In the genomic region with DNA sequence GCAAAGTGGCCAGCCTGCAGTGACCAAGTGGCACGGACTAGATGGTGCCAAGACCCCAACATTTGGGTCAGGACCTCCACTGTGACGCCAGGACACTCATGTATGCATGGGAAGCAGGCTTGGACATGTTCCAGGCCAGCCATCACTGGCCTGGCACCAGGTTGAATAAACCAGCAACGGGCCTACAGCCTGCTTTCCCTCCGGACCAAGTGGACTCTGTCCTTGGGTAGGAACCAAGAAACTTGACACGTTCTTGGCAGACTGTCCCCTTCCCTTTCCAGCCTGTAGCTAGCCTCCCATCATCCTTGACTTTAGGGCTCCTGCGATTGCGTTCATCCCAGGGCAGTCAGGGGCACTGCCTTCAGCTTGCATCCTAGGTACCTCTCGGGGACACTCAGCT, we compare ENCODE assay signal across 10 mouse cellular contexts. TPM values are rescaled to one million over a fixed set of nuclear protein-coding genes. Genes with fewer than 3 reads are reported as not detected.
DNase-seq lines count a peak whose midpoint lies in the region; ATAC-seq and TF ChIP-seq lines count a peak whose summit lies in the region.
"Had no signal": no experiment of that assay in that cellular context is flagged by ENCODE, and none has a peak within 500 bp of the region (broad histone marks: within the 10 kb centered on the region; RNA-seq: fewer than 3 reads in every experiment).

No protein-coding gene starts in this region.

- no peaks in the 10 kb centered on the region for H3K36me3 ChIP-seq in hindbrain, postnatal 0 days (ENCODE audit: insufficient read depth, low read length)
- H3K36me3 ChIP-seq in hindbrain, embryonic 13.5 days, result no peaks in the 10 kb centered on the region
- H3K36me3 ChIP-seq in forebrain, embryonic 14.5 days (ENCODE audit: control insufficient read depth, insufficient read depth, low read length), result no peaks in the 10 kb centered on the region
- no peaks in the 10 kb centered on the region for H3K36me3 ChIP-seq in thymus, adult 2 months (ENCODE audit: control insufficient read depth, insufficient read depth, low read length)

- peak overlapping the region; percentile 4; the same call in 1 of the 2 replicates for H3K27ac ChIP-seq in hindbrain, postnatal 0 days
- H3K27ac ChIP-seq in hindbrain, embryonic 13.5 days, result no peak overlapping the region
- no peak overlapping the region for H3K27ac ChIP-seq in forebrain, embryonic 14.5 days (ENCODE audit: low read depth, low read length)
- no peak overlapping the region for H3K27ac ChIP-seq in thymus, adult 2 months (ENCODE audit: control insufficient read depth, insufficient read depth, low read length)

- no peaks in the 10 kb centered on the region for H3K9me3 ChIP-seq in hindbrain, postnatal 0 days (ENCODE audit: low read length)
- H3K9me3 ChIP-seq in hindbrain, embryonic 13.5 days, result no peaks in the 10 kb centered on the region
- no peaks in the 10 kb centered on the region for H3K9me3 ChIP-seq in forebrain, embryonic 14.5 days (replicated peaks; ENCODE audit: control insufficient read depth, low read length)

- TF ChIP-seq CTCF in hindbrain, postnatal 0 days (IDR thresholded peaks at IDR 0.05; ENCODE audit: low read depth), result no peak
- no peak for TF ChIP-seq CTCF in thymus, adult 2 months (IDR thresholded peaks at IDR 0.05; ENCODE audit: borderline replicate concordance, control insufficient read depth, extremely low read depth, insufficient read depth, low read length, poor library complexity)

- no peak for TF ChIP-seq POLR2A in thymus, adult 2 months (IDR thresholded peaks at IDR 0.05; ENCODE audit: control insufficient read depth, extremely low read depth, insufficient read depth, low read length, poor library complexity)

- H3K9ac ChIP-seq in hindbrain, postnatal 0 days (replicated peaks; ENCODE audit: low read length), result no peak overlapping the region
- H3K9ac ChIP-seq in hindbrain, embryonic 13.5 days, result no peak overlapping the region
- H3K9ac ChIP-seq in forebrain, embryonic 14.5 days (ENCODE audit: low read length), result no peak overlapping the region

- peak; percentile 51 for ATAC-seq in hindbrain, postnatal 0 days
- ATAC-seq in hindbrain, embryonic 13.5 days (ENCODE audit: low FRiP score), result no peak
- no peak for ATAC-seq in forebrain, embryonic 14.5 days

- no peaks in the 10 kb centered on the region for H3K27me3 ChIP-seq in hindbrain, postnatal 0 days (ENCODE audit: insufficient read depth, low read length)
- H3K27me3 ChIP-seq in hindbrain, embryonic 13.5 days, result no peaks in the 10 kb centered on the region
- H3K27me3 ChIP-seq in forebrain, embryonic 14.5 days (replicated peaks; ENCODE audit: control insufficient read depth, insufficient read depth, low read length), result no peaks in the 10 kb centered on the region
- no peaks in the 10 kb centered on the region for H3K27me3 ChIP-seq in thymus, adult 2 months (ENCODE audit: control insufficient read depth, insufficient read depth, low read length)

- intact Hi-C loops in heart, postnatal 14 days (cut with DNase I), result no loop called here

- no peak overlapping the region for H3K4me2 ChIP-seq in hindbrain, postnatal 0 days (ENCODE audit: low read depth, low read length)
- no peak overlapping the region for H3K4me2 ChIP-seq in hindbrain, embryonic 13.5 days
- H3K4me2 ChIP-seq in forebrain, embryonic 14.5 days (ENCODE audit: low read length), result no peak overlapping the region

- no peak overlapping the region for H3K4me3 ChIP-seq in hindbrain, postnatal 0 days (ENCODE audit: low read length)
- no peak overlapping the region for H3K4me3 ChIP-seq in hindbrain, embryonic 13.5 days
- no peak overlapping the region for H3K4me3 ChIP-seq in forebrain, embryonic 14.5 days (ENCODE audit: low read depth, low read length)
- H3K4me3 ChIP-seq in thymus, adult 2 months (ENCODE audit: control insufficient read depth, insufficient read depth, low read length), result no peak overlapping the region
- H3K4me3 ChIP-seq: myocyte had no signal

- DNase-seq in hindbrain, postnatal 0 days (ENCODE audit: low spot score), result peak; percentile 82
- peak; percentile 91 for DNase-seq in adrenal gland, postnatal 10 days
- peak; percentile 73 to 88 for DNase-seq in heart, postnatal 14 days
- peak; percentile 44 for DNase-seq in lung, postnatal 25 days (ENCODE audit: low spot score)
- no peak for DNase-seq in forebrain, embryonic 14.5 days (ENCODE audit: low spot score)
- no peak for DNase-seq in thymus, adult 2 months
- no peak for DNase-seq in urinary bladder, adult 2 months (ENCODE audit: low spot score)

- 48% methylated on average over 8 of the region's 8 CpGs for WGBS in hindbrain, postnatal 0 days
- 77% methylated on average over 8 of the region's 8 CpGs for WGBS in hindbrain, embryonic 13.5 days
- 87% methylated on average over 8 of the region's 8 CpGs for WGBS in forebrain, embryonic 14.5 days
- 92% methylated on average over 8 of the region's 8 CpGs for WGBS in thymus, adult 2 months

- peaks cover 5% of the 10 kb centered on the region; the same call in 1 of the 2 replicates for H3K4me1 ChIP-seq in hindbrain, postnatal 0 days (ENCODE audit: insufficient read depth, low read length)
- peaks cover 25% of the 10 kb centered on the region for H3K4me1 ChIP-seq in hindbrain, embryonic 13.5 days (replicated peaks)
- peaks cover 10% of the 10 kb centered on the region for H3K4me1 ChIP-seq in forebrain, embryonic 14.5 days (ENCODE audit: control insufficient read depth, insufficient read depth, low read length)
- peaks cover 6% of the 10 kb centered on the region; the same call in 1 of the 2 replicates for H3K4me1 ChIP-seq in thymus, adult 2 months (replicated peaks; ENCODE audit: control insufficient read depth, insufficient read depth, low read length)

RNA-seq across cellular contexts. Expression of a gene that starts 11.2 kb away (rescaled TPM):
- total RNA-seq in hindbrain, postnatal 0 days (2014; rRNA removed), result 486 and 650 TPM in 2 replicates
- polyA plus RNA-seq in hindbrain, postnatal 0 days (2015; fragmentation: Nextera tagmentation; extraction: Ambion mirVana), result 90.4 and 96.3 TPM in 2 replicates
- polyA plus RNA-seq in hindbrain, embryonic 13.5 days (2015; fragmentation: Nextera tagmentation; extraction: Ambion mirVana), result 79.2 and 94.3 TPM in 2 replicates
- 100 to 1,000 TPM; 149 to 185 TPM for total RNA-seq in adrenal gland, postnatal 10 days (2021)
- total RNA-seq in heart, postnatal 14 days (2021), result 100 to 1,000 TPM; 159 to 162 TPM
- polyA plus RNA-seq in forebrain, embryonic 14.5 days (2014; fragmentation: Nextera tagmentation; extraction: Ambion mirVana), result 87.2 and 94.0 TPM in 2 replicates
- polyA plus RNA-seq in thymus, adult 2 months (2012; rRNA removed), result 540 and 792 TPM in 2 replicates
- 132 and 153 TPM in 2 replicates for polyA plus RNA-seq in urinary bladder, adult 2 months (2012; rRNA removed)

RNA-seq across cellular contexts. Expression of a gene that starts 14.5 kb away (rescaled TPM):
- 301 and 453 TPM in 2 replicates for total RNA-seq in hindbrain, postnatal 0 days (2014; rRNA removed)
- 188 and 190 TPM in 2 replicates for polyA plus RNA-seq in hindbrain, postnatal 0 days (2015; fragmentation: Nextera tagmentation; extraction: Ambion mirVana)
- 191 and 193 TPM in 2 replicates for polyA plus RNA-seq in hindbrain, embryonic 13.5 days (2015; fragmentation: Nextera tagmentation; extraction: Ambion mirVana)
- 10 to 100 TPM; 91.5 to 94.7 TPM for total RNA-seq in adrenal gland, postnatal 10 days (2021)
- total RNA-seq in heart, postnatal 14 days (2021), result 10 to 100 TPM; 75.0 to 76.5 TPM
- 200 and 220 TPM in 2 replicates for polyA plus RNA-seq in forebrain, embryonic 14.5 days (2014; fragmentation: Nextera tagmentation; extraction: Ambion mirVana)
- polyA plus RNA-seq in thymus, adult 2 months (2012; rRNA removed), result 192 and 199 TPM in 2 replicates
- polyA plus RNA-seq in urinary bladder, adult 2 months (2012; rRNA removed), result 97.8 and 99.4 TPM in 2 replicates

RNA-seq across cellular contexts. Expression of a gene that starts 15.7 kb away (rescaled TPM):
- 0.05 and 0.18 TPM in 2 replicates for total RNA-seq in hindbrain, postnatal 0 days (2014; rRNA removed)
- 0.05 and 0.08 TPM in 2 replicates for polyA plus RNA-seq in hindbrain, postnatal 0 days (2015; fragmentation: Nextera tagmentation; extraction: Ambion mirVana)
- polyA plus RNA-seq in hindbrain, embryonic 13.5 days (2015; fragmentation: Nextera tagmentation; extraction: Ambion mirVana), result 0.04 and 0.09 TPM in 2 replicates
- under 1 TPM; 0.15 to 0.30 TPM for total RNA-seq in adrenal gland, postnatal 10 days (2021)
- under 1 TPM; 0.10 to 0.12 TPM for total RNA-seq in heart, postnatal 14 days (2021)
- polyA plus RNA-seq in forebrain, embryonic 14.5 days (2014; fragmentation: Nextera tagmentation; extraction: Ambion mirVana), result 0.06 and 0.10 TPM in 2 replicates
- polyA plus RNA-seq in thymus, adult 2 months (2012; rRNA removed), result 0.19 and 0.28 TPM in 2 replicates
- polyA plus RNA-seq in urinary bladder, adult 2 months (2012; rRNA removed), result not detected in 2 replicates

RNA-seq across cellular contexts. Expression of a gene that starts 27.4 kb away (rescaled TPM):
- 65.7 and 68.4 TPM in 2 replicates for total RNA-seq in hindbrain, postnatal 0 days (2014; rRNA removed)
- polyA plus RNA-seq in hindbrain, postnatal 0 days (2015; fragmentation: Nextera tagmentation; extraction: Ambion mirVana), result 44.2 and 56.5 TPM in 2 replicates
- polyA plus RNA-seq in hindbrain, embryonic 13.5 days (2015; fragmentation: Nextera tagmentation; extraction: Ambion mirVana), result 103 and 105 TPM in 2 replicates
- 10 to 100 TPM; 65.7 to 80.6 TPM for total RNA-seq in adrenal gland, postnatal 10 days (2021)
- 10 to 100 TPM; 38.4 to 46.8 TPM for total RNA-seq in heart, postnatal 14 days (2021)
- polyA plus RNA-seq in forebrain, embryonic 14.5 days (2014; fragmentation: Nextera tagmentation; extraction: Ambion mirVana), result 85.7 and 101 TPM in 2 replicates
- polyA plus RNA-seq in thymus, adult 2 months (2012; rRNA removed), result 40.7 and 41.9 TPM in 2 replicates
- 19.2 and 20.6 TPM in 2 replicates for polyA plus RNA-seq in urinary bladder, adult 2 months (2012; rRNA removed)

RNA-seq across cellular contexts. Expression of a gene that starts 30.8 kb away (rescaled TPM):
- total RNA-seq in hindbrain, postnatal 0 days (2014; rRNA removed), result not detected in 2 replicates
- not detected in 2 replicates for polyA plus RNA-seq in hindbrain, postnatal 0 days (2015; fragmentation: Nextera tagmentation; extraction: Ambion mirVana)
- polyA plus RNA-seq in hindbrain, embryonic 13.5 days (2015; fragmentation: Nextera tagmentation; extraction: Ambion mirVana), result not detected in 2 replicates
- total RNA-seq in adrenal gland, postnatal 10 days (2021), result not detected
- total RNA-seq in heart, postnatal 14 days (2021), result not detected
- polyA plus RNA-seq in forebrain, embryonic 14.5 days (2014; fragmentation: Nextera tagmentation; extraction: Ambion mirVana), result not detected in 2 replicates
- 0.48 and 0.50 TPM in 2 replicates for polyA plus RNA-seq in thymus, adult 2 months (2012; rRNA removed)
- 0.46 and 0.56 TPM in 2 replicates for polyA plus RNA-seq in urinary bladder, adult 2 months (2012; rRNA removed)
- total RNA-seq: left cerebral cortex, postnatal 25 days had no signal

Comparison
In these comparisons a context has a peak if more than half of its experiments do, and no peak if none do; other contexts are left out.
1. DNase-seq: peak in hindbrain, postnatal 0 days (single experiment), adrenal gland, postnatal 10 days (single experiment), heart, postnatal 14 days (2 of 2) and lung, postnatal 25 days (single experiment); none in forebrain, embryonic 14.5 days (single experiment), thymus, adult 2 months (single experiment) and urinary bladder, adult 2 months (single experiment).